Mouse (Mus musculus) C2C12 (cell line): ENCODE measurements around the gene Mrpl30. TPM values are rescaled to one million over a fixed set of nuclear protein-coding genes. Genes with fewer than 3 reads are reported as not detected.

Experiments
- H3K27me3 ChIP-seq: one replicate; pipeline ENCODE4 v1.6.1; 2011; ENCODE audit not compliant: control insufficient read depth, insufficient read depth, insufficient read length
- H3K36me3 ChIP-seq: one replicate; pipeline ENCODE4 v1.6.1; 2011; ENCODE audit not compliant: control insufficient read depth, insufficient read depth
- H3K4me3 ChIP-seq: one replicate; pipeline ENCODE4 v1.5.1; 2011; ENCODE audit warnings: mild to moderate bottlenecking, control low read depth; ENCODE audit not compliant: poor library complexity, insufficient read depth, severe bottlenecking
- H3K79me2 ChIP-seq: one replicate; pipeline ENCODE4 v1.6.1; 2011; ENCODE audit not compliant: control insufficient read depth, insufficient read depth
- H3K79me3 ChIP-seq: one replicate; pipeline ENCODE4 v1.6.1; 2011; ENCODE audit warnings: low read depth, control low read depth
- H3ac ChIP-seq: one replicate; pipeline ENCODE3; 2011; ENCODE audit warnings: low read depth; ENCODE audit not compliant: control insufficient read depth, insufficient read length
- CEBPB ChIP-seq: IDR thresholded peaks from one replicate; pipeline ENCODE4 v1.6.1; 2011; ENCODE audit warnings: low read depth, mild to moderate bottlenecking, control low read depth, moderate library complexity
- CTCF ChIP-seq: IDR thresholded peaks from one replicate; pipeline ENCODE4 v1.5.1; 2011; ENCODE audit not compliant: control insufficient read depth, insufficient read depth, insufficient read length
- FOSL1 ChIP-seq: IDR thresholded peaks from one replicate; pipeline ENCODE4 v1.8.0; 2011; ENCODE audit warnings: mild to moderate bottlenecking, low read length; ENCODE audit not compliant: poor library complexity, insufficient read depth, severe bottlenecking
- MAX ChIP-seq: IDR thresholded peaks from one replicate; pipeline ENCODE4 v1.6.1; 2011; ENCODE audit warnings: mild to moderate bottlenecking, control low read depth
- MYOD1 ChIP-seq: IDR thresholded peaks from one replicate; pipeline ENCODE4 v1.6.1; 2011; ENCODE audit warnings: low read depth; ENCODE audit not compliant: control insufficient read depth, insufficient read length
- MYOG ChIP-seq: IDR thresholded peaks from one replicate; pipeline ENCODE4 v1.6.1; 2011; ENCODE audit not compliant: control insufficient read depth, insufficient read length; ENCODE audit errors: extremely low read depth
- USF1 ChIP-seq: IDR thresholded peaks from one replicate; pipeline ENCODE4 v1.6.1; 2011; ENCODE audit warnings: low read depth, mild to moderate bottlenecking, control low read depth, moderate library complexity
- long read RNA-seq, 2 experiments: library from polyadenylated mRNA; unstranded; transcript quantifications; one replicate each; pipeline ENCODE4 v2.0.0; 2019 to 2020
- polyA plus RNA-seq: library from polyadenylated mRNA; unstranded; fragments of >200 nt; fragmentation: generic; extraction: Trizol; gene quantifications from one replicate; pipeline ENCODE4 v1.2.1, GENCODE M21; 2012; ENCODE audit warnings: missing spikeins

Mrpl30 gene
- polyA plus RNA-seq, result 152 TPM
- long read RNA-seq, experiment 1, transcript Mrpl30-205 (5 exons, 662 nt), result minor isoform, 24 of 114 reads
- long read RNA-seq, experiment 1, transcript Mrpl30-201 (6 exons, 969 nt), result major isoform, 61 of 114 reads
- long read RNA-seq, experiment 1, transcript Mrpl30-204 (2 exons, 644 nt), result minor isoform, 9 of 114 reads
- long read RNA-seq, experiment 1, transcript Mrpl30-206 (5 exons, 501 nt), result minor isoform, 8 of 114 reads
- long read RNA-seq, experiment 1, partial matches to known transcripts, result 3 of 114 reads
- long read RNA-seq, experiment 1, other reads (novel, unspliced or antisense), result 4 of 114 reads
- long read RNA-seq, experiment 2, transcript Mrpl30-201 (6 exons, 969 nt), result major isoform, 8 of 14 reads
- long read RNA-seq, experiment 2, partial matches to known transcripts, result 0 of 14 reads
- long read RNA-seq, experiment 2, other reads (novel, unspliced or antisense), result 6 of 14 reads

DNA sequence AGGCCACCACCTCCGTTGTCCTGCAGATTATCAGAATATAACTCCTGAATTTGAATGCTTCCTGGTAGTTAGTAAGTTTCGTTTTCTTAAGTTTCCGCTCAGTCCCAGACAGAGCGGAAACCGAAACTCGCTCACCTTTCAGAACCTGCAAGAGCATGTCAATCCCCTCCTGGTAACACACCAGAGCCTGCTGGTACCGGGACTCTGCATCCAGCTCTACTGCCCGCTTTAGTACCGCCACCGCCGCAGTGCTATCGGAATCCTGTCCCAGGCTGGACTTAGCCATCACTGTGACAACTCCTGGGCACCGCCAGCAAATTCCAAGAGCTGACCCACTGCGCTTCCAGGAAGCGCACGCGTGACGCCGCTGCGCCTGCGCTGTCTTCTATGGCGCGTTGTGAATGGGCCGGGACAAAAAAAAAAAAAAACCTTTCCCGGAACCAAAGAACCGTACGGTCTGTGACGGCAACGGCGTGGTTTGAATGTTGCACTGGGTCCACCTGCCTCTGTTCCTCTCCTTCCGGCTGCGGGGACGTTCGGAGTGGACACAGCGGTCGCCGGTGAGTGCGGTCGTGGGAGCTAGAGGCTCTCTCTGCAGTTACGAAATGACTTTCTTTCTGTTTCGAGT, at the start of gene Mrpl30, which contains the start of gene Mitd1:
Gene Mrpl30, plus strand, starts transcription at position 453 of the 628 bp plus-strand sequence.
Gene Mitd1, minus strand, starts transcription at position 387 of the 628 bp plus-strand sequence.
- TF ChIP-seq USF1 (peak; percentile 14), FOSL1 (no peak), CTCF (no peak), MAX (peak; percentile 15)
- Histone ChIP-seq H3K27me3 (no peaks in the 10 kb centered on the region), H3K79me3 (peaks cover 24% of the 10 kb centered on the region), H3K79me2 (peaks cover 44% of the 10 kb centered on the region), H3ac (peak within 1 kb of the TSS; percentile 63), H3K36me3 (peaks cover 21% of the 10 kb centered on the region), H3K4me3 (peak within 1 kb of the TSS; percentile 87)

DNA sequence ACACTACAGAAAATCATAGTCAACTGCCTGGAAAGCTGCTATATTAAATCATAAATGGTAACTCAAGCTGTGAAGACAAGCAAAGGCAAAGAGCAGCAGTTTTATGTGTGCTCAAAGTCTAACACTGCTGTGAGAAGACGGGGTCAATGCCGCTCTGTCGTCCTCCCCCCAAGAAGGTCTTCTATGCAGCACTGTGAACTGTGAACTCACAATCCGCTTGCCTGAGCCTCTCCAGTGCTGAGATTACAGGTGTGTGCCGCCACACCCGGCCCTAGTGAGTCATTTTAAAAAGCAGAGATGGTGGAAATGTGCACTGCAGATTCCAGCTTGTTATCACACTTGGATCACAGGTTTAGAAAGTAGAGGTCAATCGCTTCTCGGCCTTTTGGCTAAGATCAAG, 43.4 kb upstream of the Mrpl30 start:
- no peak overlapping the region for H3K4me3 ChIP-seq
- H3K79me2 ChIP-seq, result no peaks in the 10 kb centered on the region
- TF ChIP-seq MYOD1 (no peak), USF1 (no peak), MYOG (no peak), FOSL1 (no peak), CTCF (no peak), MAX (no peak), CEBPB (no peak)
- no peaks in the 10 kb centered on the region for H3K27me3 ChIP-seq
- no peak overlapping the region for H3ac ChIP-seq
- H3K79me3 ChIP-seq, result no peaks in the 10 kb centered on the region
- H3K36me3 ChIP-seq, result no peaks in the 10 kb centered on the region

DNA sequence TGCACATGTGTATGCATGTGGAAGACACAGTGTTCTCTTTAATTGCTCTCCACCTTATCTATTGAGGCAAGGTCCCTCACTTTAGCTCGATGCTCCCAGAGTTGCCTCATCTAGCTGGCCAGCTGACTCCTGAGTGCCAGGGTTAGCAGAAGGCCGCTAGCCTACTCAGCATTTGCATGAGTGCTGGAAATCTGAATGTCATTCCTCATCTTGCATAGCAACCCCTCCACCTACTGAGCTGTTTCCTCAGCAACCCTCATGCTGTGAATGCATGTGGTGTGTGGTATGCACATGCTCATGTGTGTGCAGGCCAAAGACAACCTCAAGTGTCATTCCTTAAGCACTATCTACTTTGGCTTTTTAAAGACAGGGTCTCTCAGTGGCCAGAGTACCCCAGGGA, 39.6 kb upstream of the Mrpl30 start:
- H3K79me3 ChIP-seq, result no peaks in the 10 kb centered on the region
- no peak overlapping the region for H3K4me3 ChIP-seq
- no peaks in the 10 kb centered on the region for H3K27me3 ChIP-seq
- no peak overlapping the region for H3ac ChIP-seq
- H3K36me3 ChIP-seq, result no peaks in the 10 kb centered on the region
- TF ChIP-seq MAX (no peak), MYOG (no peak), CEBPB (no peak)
- H3K79me2 ChIP-seq, result no peaks in the 10 kb centered on the region

DNA sequence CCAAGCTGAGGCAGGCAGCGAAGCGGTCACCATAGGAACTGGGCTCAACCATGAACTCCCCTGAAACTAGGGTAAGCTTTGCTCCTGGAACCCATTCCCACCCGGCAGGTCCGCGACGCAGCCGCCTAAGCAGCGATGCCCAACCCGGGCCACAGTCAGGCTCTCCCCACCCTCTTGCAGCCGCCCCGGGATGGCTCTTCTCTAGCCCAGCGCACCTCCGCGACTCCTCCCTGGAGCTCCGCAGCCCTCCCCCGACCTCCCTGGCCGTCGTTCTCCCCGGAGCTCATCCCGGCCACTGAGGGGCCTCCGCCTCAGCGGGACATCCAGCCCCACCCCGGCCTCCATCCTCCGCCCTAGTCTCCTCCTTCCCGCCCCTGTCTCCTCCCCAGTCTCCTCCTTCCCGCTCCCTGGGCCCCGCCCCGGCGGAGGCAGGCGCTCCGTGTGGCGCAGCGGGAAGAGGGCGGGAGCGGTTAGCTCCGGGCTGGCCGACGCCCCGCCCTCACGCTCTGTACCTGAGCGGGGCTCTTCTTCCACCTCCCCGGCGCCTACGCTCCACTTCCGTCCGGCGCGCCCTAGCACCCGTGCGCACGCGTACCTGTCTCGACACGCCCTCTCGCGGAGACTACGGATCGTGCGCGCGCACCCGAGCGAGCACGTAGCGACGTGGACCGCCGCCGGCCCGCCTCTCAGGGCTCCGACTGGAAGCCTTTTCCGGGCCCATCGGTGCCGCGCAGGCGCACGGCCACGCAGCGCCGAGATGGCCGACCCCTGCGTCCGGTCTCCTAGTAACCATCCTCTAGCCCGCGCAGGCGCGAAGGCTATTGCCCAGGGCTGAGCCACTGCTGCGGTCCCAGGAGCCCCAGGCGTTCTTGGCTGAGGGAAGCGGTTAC, 25.5 kb upstream of the Mrpl30 start:
- Histone ChIP-seq H3K36me3 (no peaks in the 10 kb centered on the region), H3ac (peak overlapping the region; percentile 79), H3K79me3 (no peaks in the 10 kb centered on the region), H3K4me3 (peak overlapping the region; percentile 42), H3K27me3 (no peaks in the 10 kb centered on the region), H3K79me2 (no peaks in the 10 kb centered on the region)
- TF ChIP-seq MYOD1, result no peak
- TF ChIP-seq MAX, result no peak
- TF ChIP-seq MYOG, result no peak
- no peak for TF ChIP-seq CEBPB
- no peak for TF ChIP-seq USF1
- no peak for TF ChIP-seq CTCF
- no peak for TF ChIP-seq FOSL1

DNA sequence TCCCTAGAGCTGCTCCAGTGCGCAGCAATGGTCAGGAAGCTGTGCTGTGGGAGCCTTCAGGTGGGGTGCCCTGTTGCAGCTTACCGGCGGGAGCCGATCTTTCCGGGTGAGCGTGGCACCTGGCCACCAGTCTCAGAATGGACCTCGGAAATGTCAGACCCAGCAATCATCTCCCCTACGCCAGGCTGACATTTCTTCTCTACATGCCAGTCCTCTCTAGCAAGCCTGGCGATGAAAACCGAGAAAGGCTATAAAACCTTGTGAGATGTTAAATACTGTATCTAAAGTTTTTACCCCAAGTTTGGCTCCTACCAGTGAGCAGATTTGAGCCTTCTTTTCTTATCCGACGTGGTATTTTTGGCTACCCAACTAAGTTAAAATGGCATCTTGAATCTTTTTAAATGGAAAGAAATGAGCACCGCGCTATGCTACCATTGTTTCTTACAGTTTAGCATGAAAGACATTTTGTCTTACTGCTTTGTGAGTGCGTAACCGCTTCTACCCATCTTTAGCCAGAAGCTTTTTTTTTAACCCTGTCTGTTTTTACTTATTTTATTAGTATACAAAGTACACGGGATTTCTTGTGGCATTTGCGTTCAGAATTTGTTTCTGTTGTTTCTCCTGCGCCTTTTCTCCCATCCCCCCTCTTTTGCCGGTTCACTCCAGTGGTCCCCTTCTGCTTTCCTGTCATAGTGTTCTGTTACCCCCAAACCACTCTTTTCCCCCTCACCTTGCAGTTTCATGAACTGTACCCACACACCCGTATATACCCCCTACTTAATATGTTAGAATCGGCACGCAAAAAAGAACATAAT, 24.7 kb upstream of the Mrpl30 start:
- Histone ChIP-seq H3ac (peak overlapping the region; percentile 77), H3K27me3 (no peaks in the 10 kb centered on the region), H3K4me3 (peak overlapping the region; percentile 38), H3K79me2 (no peaks in the 10 kb centered on the region), H3K79me3 (no peaks in the 10 kb centered on the region), H3K36me3 (no peaks in the 10 kb centered on the region)
- TF ChIP-seq FOSL1 (no peak), CEBPB (no peak)
